Mouse (Mus musculus): ENCODE measurements around the gene Dgcr8.

DNA sequence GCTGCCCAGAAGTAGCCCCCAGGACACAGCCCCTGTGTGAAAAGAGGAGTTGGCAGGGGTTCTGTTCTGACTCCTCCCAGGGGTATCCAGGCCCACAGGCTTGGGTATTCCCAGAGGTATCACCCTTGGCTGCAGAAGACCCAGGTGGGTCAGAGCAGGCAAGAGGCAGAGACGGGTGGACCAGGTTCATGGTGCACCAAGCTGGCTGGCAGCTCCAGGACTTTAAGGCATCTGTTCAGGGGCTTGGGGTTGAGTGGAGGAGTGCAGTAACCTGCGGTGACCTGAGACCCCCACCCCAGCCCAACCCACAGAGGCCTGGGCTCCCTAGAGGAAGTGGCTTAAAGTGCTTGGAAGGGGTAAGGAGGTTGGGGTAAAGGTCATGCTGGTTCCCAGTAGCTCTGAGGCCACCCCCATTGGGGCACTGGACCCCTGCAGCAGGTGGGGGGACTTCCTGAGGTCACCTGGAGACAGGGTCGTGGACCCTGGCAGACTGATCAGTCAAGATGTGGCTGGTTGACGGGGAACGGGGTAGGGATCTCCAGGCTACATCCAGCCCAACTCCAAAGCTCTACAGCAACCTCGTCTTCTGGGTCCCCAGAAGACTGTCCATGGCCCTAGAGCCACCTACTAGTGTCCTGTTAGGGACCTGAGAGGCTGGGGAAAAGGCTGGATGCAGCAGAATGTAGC, 68.0 kb downstream of the Dgcr8 start:
- no peak for TF ChIP-seq POLR2A (IDR thresholded peaks at IDR 0.05; ENCODE audit: insufficient read length, low read depth)
- TF ChIP-seq POLR2AphosphoS2 (IDR thresholded peaks at IDR 0.05; ENCODE audit: insufficient read length, low read depth), result no peak
- no peak for TF ChIP-seq E2F4 (IDR thresholded peaks at IDR 0.05; ENCODE audit: insufficient read depth)
- no peak for TF ChIP-seq TCF3 (IDR thresholded peaks at IDR 0.05; ENCODE audit: insufficient read length, low read depth)
- TF ChIP-seq USF1 (IDR thresholded peaks at IDR 0.05; ENCODE audit: low read depth), result no peak
- no peak for TF ChIP-seq MAX (IDR thresholded peaks at IDR 0.05; ENCODE audit: low read depth)
- TF ChIP-seq REST (IDR thresholded peaks at IDR 0.05; ENCODE audit: insufficient read depth, insufficient read length), result no peak
- no peak for TF ChIP-seq TCF12 (IDR thresholded peaks at IDR 0.05; ENCODE audit: insufficient read depth, poor library complexity, severe bottlenecking)
- no peak for TF ChIP-seq MYOG (IDR thresholded peaks at IDR 0.05; ENCODE audit: control insufficient read depth in 1 of 3, insufficient read depth in 1 of 3, insufficient read length in 2 of 3, low read depth in 2 of 3)
- no peak for TF ChIP-seq MYOD1 (IDR thresholded peaks at IDR 0.05; ENCODE audit: control insufficient read depth in 1 of 3, insufficient read length in 2 of 3, low read depth in 2 of 3)
- TF ChIP-seq CEBPB (IDR thresholded peaks at IDR 0.05; ENCODE audit: insufficient read depth, poor library complexity, severe bottlenecking), result no peak
- no peak for TF ChIP-seq SRF (IDR thresholded peaks at IDR 0.05; ENCODE audit: control insufficient read depth, insufficient read length, low read depth)
